In genomic region chr7:99375455-99375854, GRCm38 (mm10) we compare ENCODE assay signal across 9 mouse cellular contexts. TPM values are rescaled to one million over a fixed set of nuclear protein-coding genes. Genes with fewer than 3 reads are reported as not detected.
DNase-seq lines count a peak whose midpoint lies in the region; ATAC-seq and TF ChIP-seq lines count a peak whose summit lies in the region.
"Had no signal": no experiment of that assay in that cellular context is flagged by ENCODE, and none has a peak within 500 bp of the region (broad histone marks: within the 10 kb centered on the region; RNA-seq: fewer than 3 reads in every experiment).

No protein-coding gene starts in this region.

- no peak overlapping the region for H3K27ac ChIP-seq in kidney, adult 2 months (ENCODE audit: insufficient read depth, low read depth, low read length)
- H3K27ac ChIP-seq in kidney, embryonic 15.5 days, result no peak overlapping the region
- no peak overlapping the region for H3K27ac ChIP-seq in MEL (ENCODE audit: control insufficient read depth, low read depth, low read length)
- no peak overlapping the region for H3K27ac ChIP-seq in hindbrain, postnatal 0 days
- no peak overlapping the region for H3K27ac ChIP-seq in liver, embryonic 14.5 days
- H3K27ac ChIP-seq: lung, embryonic 15.5 days had no signal

- no peak for ATAC-seq in kidney, embryonic 15.5 days (replicated peaks; ENCODE audit: low FRiP score)
- ATAC-seq in hindbrain, postnatal 0 days, result no peak
- ATAC-seq in liver, embryonic 14.5 days (ENCODE audit: insufficient read depth), result no peak
- no peak for ATAC-seq in erythroid progenitor cell, adult 5-6 weeks (replicated peaks; ENCODE audit: low FRiP score, poor library complexity, severe bottlenecking)

- DNase-seq in kidney, adult 2 months, result peak; percentile 77
- peak; percentile 61 for DNase-seq in MEL (ENCODE audit: low read depth, low spot score)
- peak; percentile 82 for DNase-seq in cerebellum, adult 9-10 months
- DNase-seq in hindbrain, postnatal 0 days (ENCODE audit: low spot score), result peak; percentile 79
- DNase-seq in liver, embryonic 14.5 days (ENCODE audit: low read depth in 3 of 3, low spot score in 3 of 3), result no peak
- DNase-seq in right cerebral cortex, postnatal 25 days, result peak; percentile 64

- TF ChIP-seq EP300 in MEL (IDR thresholded peaks at IDR 0.05; ENCODE audit: low read depth in 1 of 2, low read length in 2 of 2), result no peak
- no peak for TF ChIP-seq EP300 in liver, embryonic 14.5 days (IDR thresholded peaks at IDR 0.05; ENCODE audit: low read depth)

- H3K9me3 ChIP-seq in kidney, embryonic 15.5 days (replicated peaks), result no peaks in the 10 kb centered on the region
- H3K9me3 ChIP-seq in MEL (replicated peaks; ENCODE audit: insufficient read depth, low read length), result no peaks in the 10 kb centered on the region
- no peaks in the 10 kb centered on the region for H3K9me3 ChIP-seq in hindbrain, postnatal 0 days (ENCODE audit: low read length)
- H3K9me3 ChIP-seq in liver, embryonic 14.5 days (ENCODE audit: control insufficient read depth, low read length), result no peaks in the 10 kb centered on the region
- H3K9me3 ChIP-seq: lung, embryonic 15.5 days had no signal

- peak; percentile 86 for TF ChIP-seq CTCF in kidney, adult 2 months (conservative IDR thresholded peaks at IDR 0.05; ENCODE audit: insufficient read depth, insufficient read length, low read depth, low read length)
- peak; percentile 59 to 75 (median 62) for TF ChIP-seq CTCF in MEL (IDR thresholded peaks at IDR 0.05 in 2 of 3, conservative IDR thresholded peaks at IDR 0.05 in 1 of 3; ENCODE audit: control insufficient read depth in 1 of 3, insufficient read depth in 1 of 3, low read depth in 2 of 3, low read length in 3 of 3, poor library complexity in 1 of 3, severe bottlenecking in 1 of 3)
- TF ChIP-seq CTCF in hindbrain, postnatal 0 days (IDR thresholded peaks at IDR 0.05; ENCODE audit: low read depth), result peak; percentile 88
- peak; percentile 81 for TF ChIP-seq CTCF in liver, embryonic 14.5 days (IDR thresholded peaks at IDR 0.05; ENCODE audit: low read depth)

- no peak overlapping the region for H3K9ac ChIP-seq in kidney, embryonic 15.5 days
- no peak overlapping the region for H3K9ac ChIP-seq in MEL (ENCODE audit: control insufficient read depth, low read depth, low read length, poor library complexity, severe bottlenecking)
- H3K9ac ChIP-seq in hindbrain, postnatal 0 days (replicated peaks; ENCODE audit: low read length), result no peak overlapping the region
- no peak overlapping the region for H3K9ac ChIP-seq in liver, embryonic 14.5 days (replicated peaks)
- H3K9ac ChIP-seq: lung, embryonic 15.5 days had no signal

- no peak overlapping the region for H3K4me2 ChIP-seq in kidney, embryonic 15.5 days
- H3K4me2 ChIP-seq in hindbrain, postnatal 0 days (ENCODE audit: low read depth, low read length), result no peak overlapping the region
- H3K4me2 ChIP-seq in liver, embryonic 14.5 days (ENCODE audit: low read depth), result no peak overlapping the region
- H3K4me2 ChIP-seq: lung, embryonic 15.5 days had no signal

- no peaks in the 10 kb centered on the region for H3K4me1 ChIP-seq in kidney, adult 2 months (ENCODE audit: control insufficient read depth, insufficient read depth, low read length)
- H3K4me1 ChIP-seq in kidney, embryonic 15.5 days, result peaks cover 8% of the 10 kb centered on the region
- H3K4me1 ChIP-seq in MEL (ENCODE audit: control insufficient read depth in 1 of 2, insufficient read depth in 2 of 2, low read length in 2 of 2), result peaks cover 0 to 5% of the 10 kb centered on the region in 2 experiments; a peak in 1 of 4 replicates
- no peaks in the 10 kb centered on the region for H3K4me1 ChIP-seq in hindbrain, postnatal 0 days (ENCODE audit: insufficient read depth, low read length)
- H3K4me1 ChIP-seq in liver, embryonic 14.5 days (replicated peaks; ENCODE audit: control insufficient read depth in 2 of 2, insufficient read depth in 2 of 2, low read length in 1 of 2), result peaks cover 1 to 3% of the 10 kb centered on the region in 2 experiments; a peak in 3 of 4 replicates

- peak; percentile 42 for TF ChIP-seq RAD21 in MEL (IDR thresholded peaks at IDR 0.05; ENCODE audit: low read depth, low read length)

- H3K36me3 ChIP-seq in kidney, adult 2 months (ENCODE audit: control insufficient read depth, insufficient read depth, low read length), result no peaks in the 10 kb centered on the region
- no peaks in the 10 kb centered on the region for H3K36me3 ChIP-seq in kidney, embryonic 15.5 days
- H3K36me3 ChIP-seq in MEL (ENCODE audit: control insufficient read depth in 1 of 2, insufficient read depth in 2 of 2, low read length in 2 of 2), result no peaks in the 10 kb centered on the region
- H3K36me3 ChIP-seq in hindbrain, postnatal 0 days (ENCODE audit: insufficient read depth, low read length), result no peaks in the 10 kb centered on the region
- H3K36me3 ChIP-seq in liver, embryonic 14.5 days (replicated peaks; ENCODE audit: control insufficient read depth, insufficient read depth, low read depth), result no peaks in the 10 kb centered on the region
- H3K36me3 ChIP-seq: lung, embryonic 15.5 days had no signal

- WGBS in kidney, adult 2 months, result 7% methylated on average over 4 of the region's 4 CpGs
- WGBS in kidney, embryonic 15.5 days, result 4% methylated on average over 4 of the region's 4 CpGs
- WGBS in hindbrain, postnatal 0 days, result 4% methylated on average over 4 of the region's 4 CpGs
- WGBS in liver, embryonic 14.5 days (ENCODE audit: insufficient replicate concordance), result 5% methylated on average over 4 of the region's 4 CpGs

- TF ChIP-seq POLR2A in kidney, adult 2 months (IDR thresholded peaks at IDR 0.05; ENCODE audit: low read depth, low read length), result no peak
- TF ChIP-seq POLR2A in MEL (IDR thresholded peaks at IDR 0.05; ENCODE audit: control insufficient read depth in 1 of 2, insufficient read depth in 1 of 2, low read depth in 1 of 2, low read length in 2 of 2, poor library complexity in 1 of 2), result no peak

- no peak overlapping the region for H3K4me3 ChIP-seq in kidney, adult 2 months (ENCODE audit: insufficient read depth, low read depth, low read length)
- no peak overlapping the region for H3K4me3 ChIP-seq in kidney, embryonic 15.5 days (replicated peaks)
- H3K4me3 ChIP-seq in MEL (ENCODE audit: control insufficient read depth in 1 of 2, insufficient read depth in 1 of 2, low read depth in 2 of 2, low read length in 2 of 2), result no peak overlapping the region
- no peak overlapping the region for H3K4me3 ChIP-seq in hindbrain, postnatal 0 days (ENCODE audit: low read length)
- no peak overlapping the region for H3K4me3 ChIP-seq in liver, embryonic 14.5 days (ENCODE audit: insufficient read depth in 1 of 2, low read depth in 2 of 2, low read length in 2 of 2)
- H3K4me3 ChIP-seq: lung, embryonic 15.5 days had no signal

- no peaks in the 10 kb centered on the region for H3K27me3 ChIP-seq in kidney, adult 2 months (replicated peaks; ENCODE audit: control insufficient read depth, insufficient read depth, low read length)
- H3K27me3 ChIP-seq in kidney, embryonic 15.5 days, result no peaks in the 10 kb centered on the region
- H3K27me3 ChIP-seq in MEL (ENCODE audit: control insufficient read depth in 1 of 2, insufficient read depth in 2 of 2, low read length in 2 of 2), result peaks cover 0 to 6% of the 10 kb centered on the region in 2 experiments; a peak in 1 of 4 replicates
- H3K27me3 ChIP-seq in hindbrain, postnatal 0 days (ENCODE audit: insufficient read depth, low read length), result no peaks in the 10 kb centered on the region
- no peaks in the 10 kb centered on the region for H3K27me3 ChIP-seq in liver, embryonic 14.5 days (ENCODE audit: control insufficient read depth, insufficient read depth, low read length)
- H3K27me3 ChIP-seq: lung, embryonic 15.5 days had no signal

- H3K79me2 ChIP-seq in MEL (ENCODE audit: control insufficient read depth, insufficient read depth, low read length, poor library complexity), result no peaks in the 10 kb centered on the region

TF ChIP-seq in MEL, 35 proteins besides CTCF, POLR2A, EP300 and RAD21:
- TF ChIP-seq HCFC1 (IDR thresholded peaks at IDR 0.05; ENCODE audit: low read depth, low read length) (no peak), MYB (IDR thresholded peaks at IDR 0.05; ENCODE audit: low read depth, low read length) (no peak), ZC3H11A (IDR thresholded peaks at IDR 0.05; ENCODE audit: low read depth, low read length) (peak; percentile 25; the same call in 1 of the 2 replicates), SMC3 (IDR thresholded peaks at IDR 0.05; ENCODE audit: low read depth, low read length) (peak; percentile 67)

RNA-seq across cellular contexts. Expression of gene Gdpd5, which starts 5.8 kb away (rescaled TPM):
- polyA plus RNA-seq in kidney, adult 2 months (2012; rRNA removed), result 10.4 and 11.5 TPM in 2 replicates
- polyA plus RNA-seq in kidney, embryonic 15.5 days (2015; fragmentation: Nextera tagmentation; extraction: Ambion mirVana), result 14.5 and 17.3 TPM in 2 replicates
- 0.15 and 0.23 TPM in 2 replicates for total RNA-seq in MEL (2012; rRNA removed)
- polyA plus RNA-seq in MEL (2012; ENCODE audit: insufficient read depth in 1 of 2, insufficient read length in 2 of 2, low read depth in 1 of 2, low replicate concordance in 2 of 2, missing spikeins in 1 of 2), result under 1 TPM in 1 of 2 experiments, not detected in 1; 0.26 TPM
- 40.5 and 47.6 TPM in 2 replicates for total RNA-seq in hindbrain, postnatal 0 days (2014; rRNA removed)
- polyA plus RNA-seq in hindbrain, postnatal 0 days (2015; fragmentation: Nextera tagmentation; extraction: Ambion mirVana), result 26.7 and 26.8 TPM in 2 replicates
- polyA plus RNA-seq in liver, embryonic 14.5 days (2012; rRNA removed), result 0.81 and 0.90 TPM in 2 replicates
- 0.85 and 0.94 TPM in 2 replicates for polyA plus RNA-seq in liver, embryonic 14.5 days (2014; fragmentation: Nextera tagmentation; extraction: Ambion mirVana)
- not detected in 2 replicates for total RNA-seq in erythroid progenitor cell, adult 5-6 weeks (2015; ENCODE audit: low replicate concordance)
- not detected in 2 replicates for total RNA-seq in erythroid progenitor cell, adult 5-6 weeks (2017; ENCODE audit: low replicate concordance)

RNA-seq across cellular contexts. Expression of gene Serpinh1, which starts 22.4 kb away (rescaled TPM):
- 127 and 150 TPM in 2 replicates for polyA plus RNA-seq in kidney, adult 2 months (2012; rRNA removed)
- 1,575 and 1,603 TPM in 2 replicates for polyA plus RNA-seq in kidney, embryonic 15.5 days (2015; fragmentation: Nextera tagmentation; extraction: Ambion mirVana)
- not detected in 2 replicates for total RNA-seq in MEL (2012; rRNA removed)
- polyA plus RNA-seq in MEL (2012; ENCODE audit: insufficient read depth in 1 of 2, insufficient read length in 2 of 2, low read depth in 1 of 2, low replicate concordance in 2 of 2, missing spikeins in 1 of 2), result not detected
- total RNA-seq in hindbrain, postnatal 0 days (2014; rRNA removed), result 214 and 215 TPM in 2 replicates
- polyA plus RNA-seq in hindbrain, postnatal 0 days (2015; fragmentation: Nextera tagmentation; extraction: Ambion mirVana), result 161 TPM in 2 replicates
- polyA plus RNA-seq in liver, embryonic 14.5 days (2012; rRNA removed), result 34.5 and 34.9 TPM in 2 replicates
- polyA plus RNA-seq in liver, embryonic 14.5 days (2014; fragmentation: Nextera tagmentation; extraction: Ambion mirVana), result 23.3 and 23.4 TPM in 2 replicates
- total RNA-seq in erythroid progenitor cell, adult 5-6 weeks (2015; ENCODE audit: low replicate concordance), result 1.1 TPM in 1 of 2 replicates, not detected in the other
- 1.4 and 1.5 TPM in 2 replicates for total RNA-seq in erythroid progenitor cell, adult 5-6 weeks (2017; ENCODE audit: low replicate concordance)

Comparison
In these comparisons a context has a peak if more than half of its experiments do, and no peak if none do; other contexts are left out.
1. DNase-seq: peak in kidney, adult 2 months (single experiment), MEL (single experiment), cerebellum, adult 9-10 months (single experiment), hindbrain, postnatal 0 days (single experiment) and right cerebral cortex, postnatal 25 days (single experiment); none in liver, embryonic 14.5 days (0 of 3).
2. Peak in every context shown above with its lines, with median percentiles within 50 percentile points of each other: CTCF ChIP-seq.